Mouse (Mus musculus) frontal cortex, postnatal 14 days (tissue): ENCODE results near the gene 2010111I01Rik.

Source experiments
- DNase-seq, 2 experiments: peaks; one replicate each; pipeline ENCODE4 v3.0.0; 2022; ENCODE audit warnings: low spot score in 2 of 2

Gene 2010111I01Rik

GRCm38 (mm10) chr13:63242401-63243192, 277.9 kb downstream of the 2010111I01Rik start:
- DNase-seq: no peak

- DNase-seq: no peak
Measured at GRCm38 (mm10) chr13:63243586-63243985, 278.9 kb downstream of the 2010111I01Rik start.

- DNase-seq: no peak
Measured at GRCm38 (mm10) chr13:63244425-63244824, 279.7 kb downstream of the 2010111I01Rik start.

DNA sequence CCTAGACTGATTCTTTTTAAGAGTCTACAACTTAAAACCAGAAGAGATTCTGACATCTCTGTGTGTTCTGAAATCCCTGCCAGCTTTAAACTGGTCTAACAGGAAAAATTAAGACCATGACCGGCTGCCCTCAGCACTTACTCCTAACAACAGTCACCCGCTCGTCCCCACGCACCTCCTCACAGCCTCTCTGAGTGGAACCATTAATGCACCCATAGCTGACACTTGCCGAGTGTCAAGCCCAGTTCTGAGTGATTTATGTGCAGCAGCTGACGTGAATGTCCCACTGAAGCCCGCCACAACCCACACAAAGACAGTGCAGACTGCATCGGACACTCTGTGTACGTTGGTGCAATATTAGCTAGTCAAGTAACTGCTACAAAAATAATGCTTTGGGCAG, 280.5 kb downstream of the 2010111I01Rik start:
- no peak for DNase-seq

DNA sequence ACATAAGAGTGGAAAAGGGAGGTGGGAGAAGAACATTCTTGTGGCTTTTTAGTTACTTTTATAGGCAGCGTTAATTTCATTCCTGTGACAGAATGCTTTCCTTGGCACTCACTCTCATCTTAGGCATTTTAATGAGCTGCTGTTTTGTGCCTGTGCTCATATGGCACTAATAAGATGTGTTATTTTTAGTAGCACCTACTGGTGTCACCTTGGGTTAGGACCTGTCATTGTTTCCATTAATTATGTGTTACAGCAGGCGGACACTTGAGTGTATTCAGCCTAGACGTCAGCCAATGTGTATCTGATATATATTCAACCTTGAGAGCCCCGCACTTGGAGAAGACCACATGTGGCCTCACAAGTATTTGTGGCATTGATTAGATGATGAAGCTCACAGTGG, 281.1 kb downstream of the 2010111I01Rik start:
- no peak for DNase-seq

DNA sequence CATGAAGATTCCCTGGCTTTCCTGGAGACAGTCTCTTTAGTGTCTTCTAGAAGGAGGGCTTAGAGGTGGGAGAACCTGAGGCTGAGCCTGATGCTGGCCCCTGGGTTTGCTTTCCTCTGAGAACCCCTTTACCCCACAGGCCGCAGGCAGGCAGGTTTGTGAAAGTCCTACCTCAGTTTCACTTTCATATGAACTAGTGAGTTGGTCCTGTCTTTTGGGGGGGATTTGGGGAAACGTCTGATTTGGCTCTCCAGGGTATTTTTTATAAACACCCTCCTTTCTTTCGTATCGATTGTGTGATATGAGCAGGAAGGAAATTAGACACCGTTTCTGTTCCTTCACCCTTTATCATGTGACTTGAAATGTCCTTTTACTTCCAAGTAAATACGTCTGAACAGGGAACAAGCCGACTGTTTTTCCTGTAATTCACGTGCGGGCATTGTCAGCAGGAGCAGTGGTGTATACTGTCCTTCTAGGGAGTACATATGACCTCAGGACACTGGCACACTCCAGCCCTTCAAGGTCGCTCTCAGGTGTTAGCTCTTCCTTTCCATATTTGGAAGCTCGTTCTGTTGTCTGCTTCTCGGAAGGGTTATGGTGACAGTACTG, 281.7 kb downstream of the 2010111I01Rik start:
- DNase-seq: no peak

DNA sequence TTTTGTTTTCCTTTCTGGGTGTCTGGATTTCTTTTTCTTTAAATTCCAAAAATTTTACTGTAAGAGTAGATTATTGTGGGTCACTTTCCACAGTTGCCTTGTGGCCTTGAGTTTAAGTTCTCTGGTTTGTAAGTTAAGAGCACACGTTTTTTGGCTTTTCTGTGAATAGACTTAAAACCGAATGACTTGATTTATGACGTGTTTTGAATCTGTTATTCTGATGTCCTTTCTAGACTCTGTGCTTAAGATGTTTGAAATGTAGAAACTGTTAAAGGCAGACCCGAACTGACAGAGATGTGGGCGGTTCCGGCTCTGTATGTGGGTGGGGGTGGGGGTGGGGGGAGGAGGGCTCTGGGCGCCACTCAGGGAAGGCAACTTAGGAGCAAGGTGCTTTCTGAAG, 282.3 kb downstream of the 2010111I01Rik start:
- no peak for DNase-seq

DNA sequence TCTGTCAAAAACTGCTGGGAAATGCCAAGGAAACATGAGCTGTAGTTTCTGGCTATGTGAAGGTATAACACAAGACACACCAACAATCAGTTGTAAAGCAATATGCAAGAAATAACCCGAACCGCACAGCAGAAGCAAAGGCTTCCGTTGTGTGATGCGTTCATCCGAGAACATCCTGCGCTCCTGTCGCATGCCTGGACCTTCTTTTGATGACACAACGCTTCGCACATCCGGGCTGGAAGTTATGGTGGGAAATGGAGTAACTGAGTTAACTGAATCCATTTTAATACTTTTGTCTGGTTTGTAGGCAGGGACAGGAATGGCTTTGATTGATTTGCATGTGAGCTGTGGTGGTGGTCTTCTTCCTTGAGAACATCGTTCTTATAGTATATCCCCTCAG, 282.9 kb downstream of the 2010111I01Rik start:
- DNase-seq: no peak

GRCm38 (mm10) chr13:63248318-63248717, 283.6 kb downstream of the 2010111I01Rik start:
- no peak for DNase-seq

DNA sequence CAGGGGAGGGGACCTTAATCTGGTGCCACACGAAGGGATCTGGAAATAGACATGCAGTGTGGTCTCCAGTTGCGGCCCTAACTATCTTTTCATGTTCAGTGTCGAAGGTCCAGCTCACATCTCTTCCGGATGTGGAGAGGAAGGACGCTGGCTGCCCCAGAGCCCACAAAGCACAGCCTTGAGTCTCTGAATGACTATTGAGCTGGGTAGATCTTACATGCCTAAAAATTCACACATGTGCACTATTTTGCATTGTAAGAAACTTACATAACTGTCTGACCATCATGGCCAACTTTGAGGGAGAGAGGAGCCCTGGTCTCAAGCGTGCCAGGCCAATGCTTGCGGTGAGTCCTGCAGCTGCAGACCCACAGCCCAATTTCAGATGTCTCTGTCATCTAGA, 284.5 kb downstream of the 2010111I01Rik start:
- no peak for DNase-seq

GRCm38 (mm10) chr13:63249741-63250431, 285.2 kb downstream of the 2010111I01Rik start:
- no peak for DNase-seq

DNA sequence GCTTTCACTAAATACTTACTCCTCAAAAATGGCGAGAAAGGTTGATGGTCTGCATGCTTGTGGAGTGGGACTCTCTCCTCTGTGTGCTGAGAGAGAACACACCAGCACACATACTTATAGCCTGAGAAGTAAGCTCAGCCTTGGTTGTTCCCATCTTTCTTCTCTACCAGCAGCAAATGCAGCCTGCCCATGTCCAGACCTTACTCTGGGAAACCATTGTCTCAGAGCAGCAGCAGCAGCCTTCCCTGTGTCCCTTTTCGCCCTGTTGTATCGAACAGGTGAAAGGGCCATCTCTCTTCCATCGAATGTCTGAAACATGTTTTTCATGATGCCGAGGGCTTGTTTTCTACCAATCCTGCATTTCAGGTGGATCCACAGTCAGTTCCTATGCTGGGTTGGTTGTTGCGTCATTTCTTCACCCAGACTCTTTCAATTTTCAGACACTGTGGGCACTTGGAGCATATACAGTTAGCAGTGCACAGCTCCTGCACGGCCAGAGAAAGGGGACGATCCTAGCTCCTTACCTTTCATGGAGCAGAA, 285.8 kb downstream of the 2010111I01Rik start:
- DNase-seq: no peak

DNA sequence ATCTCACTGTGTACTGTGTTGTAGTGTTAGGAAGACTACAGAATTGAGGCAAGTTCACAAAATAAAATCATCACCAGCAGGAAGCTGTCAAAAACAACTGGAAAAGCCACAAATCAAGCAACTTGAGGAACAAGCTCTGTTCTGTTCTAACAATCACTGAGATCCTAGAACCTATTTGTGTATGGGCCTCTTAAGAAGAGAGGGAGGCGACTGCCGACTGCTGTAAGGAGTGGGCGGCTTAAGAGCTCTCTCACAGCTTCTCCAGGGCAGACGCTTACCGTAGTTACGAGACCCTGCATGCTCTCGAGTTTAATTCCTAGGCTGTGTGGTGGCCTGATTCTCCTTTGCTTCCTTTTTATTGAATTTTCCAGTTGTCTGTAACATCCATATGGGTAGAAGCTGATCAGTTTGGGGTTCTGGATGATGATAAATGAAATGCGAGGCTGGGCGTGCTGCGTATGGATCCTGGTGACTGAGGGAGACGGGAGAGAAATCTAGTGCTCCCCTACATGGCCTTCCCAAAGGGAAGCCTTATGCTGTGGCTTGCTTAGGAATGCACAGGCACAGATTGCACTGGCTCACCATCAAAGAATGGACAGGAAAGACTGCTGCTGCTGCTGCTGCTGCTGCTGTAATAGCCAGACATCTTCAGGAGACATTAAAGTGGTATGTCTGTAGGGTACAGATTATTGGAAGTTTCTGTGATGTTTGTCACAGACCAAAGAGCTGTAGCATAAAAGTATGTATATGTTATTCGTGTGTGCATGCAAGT, 286.6 kb downstream of the 2010111I01Rik start:
- DNase-seq: no peak

- no peak for DNase-seq
Measured at GRCm38 (mm10) chr13:63252295-63253010, 287.8 kb downstream of the 2010111I01Rik start.

- no peak for DNase-seq
Measured at GRCm38 (mm10) chr13:63253147-63253546, 288.5 kb downstream of the 2010111I01Rik start.

DNA sequence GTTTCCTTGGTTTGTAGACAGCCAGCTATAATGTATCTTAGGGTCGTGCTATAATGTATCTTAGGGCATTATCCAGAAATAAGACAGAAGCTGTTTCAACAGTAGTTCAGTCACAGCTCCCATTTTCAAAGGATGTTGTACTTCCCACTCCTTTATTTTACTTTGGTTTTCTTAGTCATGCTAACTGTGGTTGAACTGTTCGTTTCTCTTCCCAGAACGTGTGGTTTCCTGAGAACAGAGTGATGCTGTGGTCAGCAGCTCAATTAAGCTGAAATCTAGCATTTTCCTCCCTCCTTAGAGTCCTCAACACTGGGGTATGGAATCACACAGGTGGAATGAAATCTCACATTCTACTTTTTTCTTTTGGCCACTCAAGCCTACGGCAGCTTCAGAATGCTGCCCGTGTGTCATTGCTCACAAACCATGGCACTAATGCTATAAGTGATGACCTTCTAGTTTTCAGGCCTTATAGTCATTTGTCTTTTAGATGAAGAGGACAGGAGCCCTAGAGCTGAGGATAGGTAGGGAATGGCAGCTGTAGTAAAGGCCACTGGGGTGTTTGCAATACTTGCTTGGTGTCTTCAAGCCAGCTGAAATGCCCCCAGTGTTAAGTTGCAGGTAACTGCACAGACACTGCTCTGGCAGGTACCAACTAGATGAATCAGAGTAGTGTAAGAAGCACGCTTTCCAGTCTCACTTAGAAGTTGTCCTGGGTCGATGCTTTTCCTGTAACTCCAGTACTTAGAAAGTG, 289.4 kb downstream of the 2010111I01Rik start:
- DNase-seq: no peak

- DNase-seq: no peak
Measured at GRCm38 (mm10) chr13:63255519-63256011, 290.9 kb downstream of the 2010111I01Rik start.

- DNase-seq: no peak
Measured at GRCm38 (mm10) chr13:63256146-63256545, 291.5 kb downstream of the 2010111I01Rik start.

- DNase-seq: no peak
Measured at GRCm38 (mm10) chr13:63256807-63257206, 292.1 kb downstream of the 2010111I01Rik start.

GRCm38 (mm10) chr13:63258167-63258582, 293.5 kb downstream of the 2010111I01Rik start:
- no peak for DNase-seq
